Mouse (Mus musculus) lung, adult 2 months (tissue): ENCODE results near the gene Bcl11b.

ENCODE experiments used
- CTCF ChIP-seq: fragments of 200-500 bp; IDR thresholded peaks from 2 replicates; pipeline ENCODE4 v1.5.1; 2011; ENCODE audit warnings: mild to moderate bottlenecking, low read length, control low read depth; ENCODE audit not compliant: insufficient read depth
- POLR2A ChIP-seq: fragments of 200-500 bp; IDR thresholded peaks from 2 replicates; pipeline ENCODE4 v1.6.1; 2011; ENCODE audit warnings: low read depth, mild to moderate bottlenecking, control low read depth, low read length, borderline replicate concordance; ENCODE audit errors: extremely low read depth

DNA sequence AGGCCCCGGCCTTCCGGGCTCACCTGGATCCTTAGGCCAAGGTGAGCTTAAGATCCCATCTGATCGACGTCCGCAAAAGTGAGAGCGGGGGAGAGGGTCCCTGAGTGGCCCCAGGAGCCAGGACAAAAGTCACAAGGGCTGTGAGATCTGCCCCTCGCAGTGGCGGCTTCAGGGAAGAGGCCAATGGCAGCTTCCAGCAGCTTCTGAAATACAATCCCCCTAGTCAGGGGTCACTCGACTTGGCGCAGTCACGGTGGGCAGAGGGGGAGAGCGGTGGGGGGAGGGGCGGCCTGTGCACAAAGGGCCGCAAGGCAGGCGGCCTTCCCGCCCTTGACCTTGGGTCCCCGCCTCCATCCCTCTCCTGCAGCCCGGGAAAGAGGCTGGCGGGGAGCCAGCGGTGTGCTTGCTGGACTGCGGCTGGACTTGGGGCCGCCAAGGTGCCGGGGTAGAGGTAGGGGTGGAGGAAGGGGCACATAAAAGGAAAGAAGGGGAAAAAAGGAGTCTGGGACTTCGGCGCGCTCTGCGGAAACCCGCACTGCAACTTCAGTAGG lies 23.6 kb downstream of the Bcl11b start:
- no peak for TF ChIP-seq CTCF
- TF ChIP-seq POLR2A = no peak
